Mouse (Mus musculus): ENCODE results near the gene Lrch4.

Lrch4 gene

DNA sequence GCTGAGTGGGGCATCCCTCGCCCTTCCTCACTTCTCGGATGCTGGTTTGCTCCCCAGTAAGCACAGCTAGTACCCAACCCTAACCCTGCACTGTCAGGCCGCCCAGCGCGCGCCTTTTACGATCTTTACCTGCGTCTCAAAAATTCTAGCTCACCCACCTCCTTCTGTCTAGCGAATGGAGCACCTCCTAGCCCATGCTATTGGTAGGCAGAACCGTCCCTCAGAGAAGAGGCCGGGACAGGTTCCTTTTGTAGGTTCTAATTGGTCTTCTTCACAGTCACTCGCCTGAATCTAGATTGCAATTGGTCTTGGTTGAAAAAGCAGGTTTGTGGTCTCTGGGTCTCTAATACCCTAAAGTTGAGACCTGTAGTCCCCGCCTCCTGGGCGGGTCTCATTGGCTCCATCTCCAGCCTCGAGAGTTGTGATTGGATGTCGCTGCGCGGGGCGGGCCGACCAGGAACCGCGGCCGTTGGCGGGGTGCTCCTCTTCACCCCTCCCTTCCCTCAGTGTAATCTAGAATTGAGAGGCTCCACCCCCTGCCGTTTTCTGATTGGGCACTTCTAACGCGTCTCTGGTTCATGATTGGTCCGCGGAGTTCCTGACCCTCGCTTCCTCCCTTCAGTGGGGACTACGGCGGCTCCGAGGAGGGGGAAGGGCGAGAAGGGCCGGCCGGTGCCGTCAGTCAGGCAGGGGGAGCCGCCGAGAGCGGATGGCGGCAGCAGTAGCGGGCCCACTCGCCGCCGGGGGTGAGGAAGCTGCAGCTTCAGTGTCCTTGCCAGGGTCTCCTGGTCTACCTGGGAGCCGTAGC lies at the start of gene Lrch4, which contains the start of the genes Fbxo24 and Gm20605:
Gene Lrch4, plus strand, starts transcription at position 624 of the 808 bp plus-strand sequence.
Gene Fbxo24, minus strand, starts transcription at position 505 of the 808 bp plus-strand sequence.
Gene Gm20605, plus strand, starts transcription at position 678 of the 808 bp plus-strand sequence.
- peak; percentile 99 for DNase-seq (ENCODE audit: low spot score)

DNA sequence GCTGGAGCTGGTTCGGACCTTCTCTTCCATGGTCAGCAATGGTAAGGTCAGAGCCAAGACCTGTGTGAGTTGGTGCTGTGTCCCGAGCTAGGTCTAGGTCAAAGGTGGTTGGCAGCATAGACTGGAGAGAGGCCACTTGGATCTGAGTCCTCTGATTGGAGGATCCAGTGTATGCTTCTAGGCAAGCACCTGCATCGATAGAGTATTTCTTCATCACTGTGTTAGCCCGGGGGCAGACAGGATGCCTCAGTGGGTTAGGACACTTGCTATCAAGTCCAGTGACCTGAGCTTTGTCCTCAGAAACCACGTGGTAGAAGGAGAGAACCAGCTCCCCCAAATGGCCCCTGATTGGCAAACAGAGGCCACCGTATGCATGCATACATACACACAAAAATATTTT lies 48.7 kb upstream of the Lrch4 start:
- no peak for DNase-seq (ENCODE audit: low spot score)

DNA sequence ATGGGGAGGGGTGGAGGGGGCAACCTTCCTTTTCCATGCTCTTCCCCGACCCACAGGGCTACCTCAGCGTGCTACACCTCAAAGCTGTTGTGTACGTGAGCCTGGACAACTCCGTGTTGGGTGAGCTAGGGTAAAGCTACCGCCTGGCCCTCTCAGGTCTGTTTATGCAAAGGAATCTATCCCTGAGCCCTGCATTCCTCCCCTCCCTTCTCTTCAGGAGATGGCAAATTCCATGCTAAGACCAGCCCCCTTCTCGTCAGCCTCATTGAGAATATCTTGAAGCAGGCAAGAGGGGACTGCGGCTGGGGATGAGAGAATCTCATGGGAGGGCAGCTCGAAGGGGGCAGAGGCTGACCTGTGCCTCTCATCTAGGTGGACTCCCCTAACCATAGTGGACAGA lies 46.2 kb upstream of the Lrch4 start:
- no peak for DNase-seq (ENCODE audit: low spot score)

DNA sequence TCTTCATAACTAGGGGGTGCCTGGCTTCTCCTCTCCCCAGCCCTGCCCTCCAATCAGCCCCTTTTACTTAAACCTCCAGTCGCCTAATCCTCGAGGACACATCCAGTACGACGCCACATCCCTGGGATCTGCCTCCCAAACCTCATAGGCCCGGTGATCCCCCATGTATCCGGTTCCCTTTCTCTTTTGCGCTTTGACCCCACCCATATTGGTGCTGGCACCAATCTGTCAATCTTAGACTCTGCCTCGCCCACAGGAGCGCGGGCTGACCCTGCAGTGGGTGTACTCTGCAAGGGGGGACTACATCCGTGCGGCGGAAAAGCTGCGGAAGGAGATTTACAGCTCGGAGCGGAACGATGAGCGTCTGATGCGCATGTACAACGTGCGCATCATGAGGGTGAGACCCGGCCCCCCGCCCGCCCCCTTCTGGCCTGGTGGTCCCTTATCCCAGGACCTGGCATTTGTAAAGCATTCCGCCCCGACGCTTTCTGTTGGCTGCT lies 45.2 kb upstream of the Lrch4 start:
- no peak for DNase-seq (ENCODE audit: low spot score)

DNA sequence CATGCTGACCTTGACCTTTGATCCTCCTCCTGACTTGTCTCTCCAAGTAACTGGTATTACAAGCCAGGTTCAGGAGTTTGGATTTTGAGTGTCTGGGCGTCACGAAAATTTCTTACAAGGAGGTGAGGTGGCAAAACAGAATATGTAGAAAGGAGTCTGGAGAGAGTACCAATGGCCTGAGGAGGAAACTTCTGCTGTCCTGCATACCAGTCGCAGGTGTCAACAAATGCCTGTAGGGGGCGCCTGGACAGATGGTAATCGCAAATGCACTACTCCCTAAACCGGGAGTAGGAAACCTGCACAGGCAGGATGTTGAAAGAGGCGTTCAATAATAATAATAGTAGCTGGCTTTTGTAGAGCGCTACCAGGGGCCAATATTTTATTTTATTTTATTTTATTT lies 43.9 kb upstream of the Lrch4 start:
- no peak for DNase-seq (ENCODE audit: low spot score)

DNA sequence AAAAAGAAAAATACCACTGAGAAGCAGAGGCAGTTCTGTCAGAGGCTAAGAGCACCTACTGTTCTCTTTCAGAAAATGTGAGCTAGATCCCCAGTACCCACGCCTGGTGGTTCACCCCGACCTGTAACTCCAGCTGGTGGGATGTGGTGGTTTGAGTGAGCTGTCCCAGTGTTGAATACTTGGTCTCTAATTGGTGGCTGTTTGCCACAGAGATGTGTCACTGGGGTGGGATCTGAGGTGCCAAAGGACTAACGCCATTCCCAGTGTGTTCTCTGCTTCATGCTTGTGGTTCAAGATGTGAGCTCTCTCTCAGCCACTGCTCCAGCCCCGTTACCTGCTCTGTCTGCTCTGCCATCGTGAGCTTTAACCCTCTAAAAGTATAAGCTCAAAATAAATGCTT lies 38.4 kb upstream of the Lrch4 start:
- no peak for DNase-seq (ENCODE audit: low spot score)

DNA sequence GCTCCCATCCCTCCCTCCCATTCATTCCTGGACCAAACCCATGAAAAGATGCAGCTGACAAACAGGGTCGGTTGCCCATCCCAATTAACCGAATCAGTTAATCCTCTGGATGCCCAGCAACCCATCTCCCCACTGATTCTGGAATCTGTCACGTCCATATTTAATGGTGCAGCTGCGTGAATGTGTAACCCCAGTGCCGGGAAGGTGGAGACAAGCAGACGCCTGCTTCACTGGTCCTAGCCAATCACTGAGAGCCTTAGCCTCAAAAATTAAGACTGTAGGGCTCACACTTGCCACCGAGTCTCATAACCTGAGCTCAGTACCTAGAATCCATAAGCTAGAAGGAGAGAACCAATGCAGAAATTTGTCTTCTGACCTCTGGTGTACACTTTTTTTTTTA lies 33.0 kb upstream of the Lrch4 start:
- no peak for DNase-seq (ENCODE audit: low spot score)

DNA sequence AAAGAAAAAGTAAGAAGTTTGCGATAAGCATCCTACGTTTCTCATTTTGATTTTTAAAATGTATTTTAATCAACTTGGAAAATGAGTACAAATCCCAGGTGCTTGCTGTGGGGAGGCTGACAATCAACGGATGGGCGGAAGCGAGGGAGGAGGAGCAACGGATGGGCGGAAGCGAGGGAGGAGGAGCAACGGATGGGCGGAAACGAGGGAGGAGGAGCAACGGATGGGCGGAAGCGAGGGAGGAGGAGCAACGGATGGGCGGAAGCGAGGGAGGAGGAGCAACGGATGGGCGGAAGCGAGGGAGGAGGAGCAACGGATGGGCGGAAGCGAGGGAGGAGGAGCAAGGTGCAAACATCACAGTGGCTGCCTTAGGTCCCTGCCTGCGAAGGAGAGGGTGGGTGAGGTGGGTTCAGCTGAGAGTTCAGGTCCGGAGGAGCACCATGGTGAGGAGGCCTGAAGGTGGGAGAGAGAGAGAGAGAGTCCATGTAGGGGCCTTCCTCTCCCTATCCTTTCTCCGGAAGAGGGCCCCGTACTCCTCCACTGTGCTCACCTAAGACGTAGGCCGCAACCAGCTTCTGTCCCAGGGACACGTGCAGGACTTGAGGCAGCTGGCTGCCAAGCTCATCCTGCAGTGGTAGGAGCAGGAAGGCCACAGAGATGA lies 32.2 kb upstream of the Lrch4 start:
- no peak for DNase-seq (ENCODE audit: low spot score)

DNA sequence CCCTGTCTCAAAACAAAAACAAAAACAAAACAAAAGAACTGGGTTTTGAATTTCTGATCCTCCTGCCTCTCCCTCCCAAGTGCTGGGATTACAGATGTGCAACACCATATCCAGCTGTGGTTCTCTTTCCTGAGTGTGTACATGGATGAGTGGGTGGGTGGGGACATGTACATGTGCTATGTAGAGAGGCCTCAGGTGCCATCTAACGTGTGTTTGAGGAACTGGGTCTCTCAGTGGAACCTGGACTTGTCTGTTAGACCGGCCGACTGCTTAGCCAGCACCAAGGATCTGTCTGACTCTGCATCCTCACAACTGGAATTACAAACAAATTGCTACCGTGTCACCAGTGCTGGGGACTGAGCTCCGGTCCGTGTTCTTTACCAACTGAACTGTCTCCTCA lies 31.3 kb upstream of the Lrch4 start:
- no peak for DNase-seq (ENCODE audit: low spot score)

DNA sequence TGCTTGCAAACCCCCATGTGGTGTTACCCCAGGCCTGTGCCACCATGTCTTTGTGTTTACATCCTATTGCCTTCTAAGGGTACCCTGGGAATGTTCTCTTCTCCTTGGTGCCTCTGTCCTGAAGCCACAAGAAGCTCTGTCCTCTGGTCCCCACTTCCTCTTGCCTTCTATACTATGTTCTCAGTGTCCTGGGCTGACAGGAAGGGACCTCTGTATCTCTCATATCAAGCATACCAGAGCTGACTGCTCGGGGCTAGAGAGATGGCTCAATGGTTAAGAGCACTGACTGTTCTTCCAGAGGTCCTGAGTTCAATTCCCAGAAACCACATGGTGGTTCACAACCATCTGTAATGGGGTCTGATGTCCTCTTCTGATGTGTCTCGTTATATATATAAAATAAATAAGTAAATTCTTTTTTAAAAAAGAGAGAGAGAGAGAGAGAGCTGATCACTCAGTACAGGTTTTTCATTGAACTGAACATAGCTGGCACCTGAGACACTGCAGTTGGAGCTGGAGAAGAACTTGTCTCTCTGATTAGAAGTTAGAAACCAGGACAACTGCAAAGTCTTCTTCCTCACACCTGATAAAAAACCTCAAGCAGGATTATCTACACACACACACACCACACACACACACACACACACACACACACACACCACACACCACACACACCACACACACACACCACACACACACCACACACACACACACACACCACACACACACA lies 30.7 kb upstream of the Lrch4 start:
- DNase-seq (ENCODE audit: low spot score) = no peak

DNA sequence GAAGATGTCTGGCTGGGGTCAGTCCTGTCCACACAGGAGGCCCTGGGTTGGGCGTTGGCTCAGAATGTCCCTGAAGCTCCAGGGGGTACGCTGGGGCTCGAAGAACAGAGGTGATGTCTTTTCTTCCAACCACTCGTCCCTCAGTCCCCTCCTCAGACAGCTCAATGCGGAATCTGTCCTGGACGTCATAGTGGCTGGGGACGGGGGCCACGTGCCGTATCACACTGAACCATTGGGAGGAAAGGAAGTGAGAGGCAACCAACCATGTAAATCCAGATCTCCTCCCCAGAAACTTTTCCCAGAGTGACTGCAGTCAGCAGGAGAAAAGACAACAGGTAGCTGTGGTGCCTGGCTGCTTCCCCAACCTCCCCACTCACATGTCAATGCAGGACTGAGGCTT lies 29.3 kb upstream of the Lrch4 start:
- DNase-seq (ENCODE audit: low spot score) = no peak

DNA sequence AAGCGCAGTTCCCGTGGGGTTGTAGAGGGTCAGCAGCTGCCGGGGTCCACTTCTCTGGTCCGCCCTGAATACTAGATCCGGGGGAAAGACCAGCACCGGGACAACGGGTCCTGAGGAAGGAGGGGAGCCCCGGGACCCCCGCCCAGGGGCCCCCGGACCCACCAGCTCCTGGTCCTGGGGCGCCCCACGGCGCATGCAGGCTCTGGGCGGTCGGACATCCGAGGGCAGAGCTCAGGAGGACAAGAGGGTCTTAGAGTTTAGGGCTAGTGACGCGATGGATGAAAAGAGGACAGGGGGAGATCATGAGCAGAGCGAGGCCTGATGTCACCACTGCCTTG lies 28.7 kb upstream of the Lrch4 start:
- no peak for DNase-seq (ENCODE audit: low spot score)

DNA sequence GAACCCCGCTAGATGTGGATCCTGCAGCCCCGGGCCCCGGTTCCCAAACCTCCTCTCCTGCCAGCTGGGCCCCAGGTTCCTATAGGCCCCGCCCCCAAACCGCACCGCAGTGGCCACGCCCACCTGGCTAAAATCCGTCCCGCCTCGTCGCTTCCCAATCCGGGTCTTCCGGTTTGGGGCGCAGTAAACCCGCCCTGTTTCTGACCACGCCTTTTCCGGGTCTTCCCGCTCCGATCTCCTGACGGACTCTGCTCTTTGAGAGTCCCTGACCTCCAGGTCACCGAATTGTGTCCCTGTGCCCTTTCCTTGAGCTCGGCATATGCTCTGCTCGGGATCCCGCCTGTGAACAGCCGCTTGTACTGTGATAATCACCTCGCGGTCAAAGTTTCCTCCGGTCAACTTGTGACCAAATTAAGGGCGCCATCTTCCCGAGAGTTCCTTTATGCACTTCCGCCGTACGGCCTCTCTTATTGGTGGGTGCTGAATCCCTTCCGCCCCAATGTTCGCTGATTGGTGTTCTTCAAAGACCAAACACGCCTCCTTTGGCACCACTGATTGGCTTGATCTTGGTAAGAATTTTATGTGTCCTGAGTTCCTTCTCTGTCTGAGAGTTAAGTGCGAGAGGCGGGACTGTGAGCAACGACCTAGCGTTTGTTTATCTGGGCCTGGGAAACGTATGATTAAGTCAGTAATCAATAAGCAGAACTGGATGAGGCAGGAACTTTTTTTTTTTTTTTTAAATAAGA lies 28.1 kb upstream of the Lrch4 start, which contains the start of gene Mospd3:
Gene Mospd3, minus strand, starts transcription at position 440 of the 746 bp plus-strand sequence.
- DNase-seq (ENCODE audit: low spot score) = peak; percentile 98

DNA sequence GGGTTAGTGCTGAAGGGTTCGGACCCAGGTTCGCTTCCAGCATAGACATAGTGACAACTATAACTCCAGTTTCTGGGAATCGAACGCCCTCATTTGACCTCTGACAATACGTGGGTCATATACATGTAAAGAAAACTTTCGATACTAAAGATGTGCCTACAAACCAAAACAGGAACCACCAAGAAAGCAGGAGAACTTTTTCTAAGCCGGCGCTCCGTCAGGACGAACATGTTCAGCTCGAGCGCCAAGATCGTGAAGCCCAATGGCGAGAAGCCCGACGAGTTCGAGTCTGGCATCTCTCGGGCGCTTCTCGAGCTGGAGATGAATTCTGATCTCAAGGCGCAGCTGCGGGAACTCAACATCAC lies 27.6 kb upstream of the Lrch4 start:
- no peak for DNase-seq (ENCODE audit: low spot score)

DNA sequence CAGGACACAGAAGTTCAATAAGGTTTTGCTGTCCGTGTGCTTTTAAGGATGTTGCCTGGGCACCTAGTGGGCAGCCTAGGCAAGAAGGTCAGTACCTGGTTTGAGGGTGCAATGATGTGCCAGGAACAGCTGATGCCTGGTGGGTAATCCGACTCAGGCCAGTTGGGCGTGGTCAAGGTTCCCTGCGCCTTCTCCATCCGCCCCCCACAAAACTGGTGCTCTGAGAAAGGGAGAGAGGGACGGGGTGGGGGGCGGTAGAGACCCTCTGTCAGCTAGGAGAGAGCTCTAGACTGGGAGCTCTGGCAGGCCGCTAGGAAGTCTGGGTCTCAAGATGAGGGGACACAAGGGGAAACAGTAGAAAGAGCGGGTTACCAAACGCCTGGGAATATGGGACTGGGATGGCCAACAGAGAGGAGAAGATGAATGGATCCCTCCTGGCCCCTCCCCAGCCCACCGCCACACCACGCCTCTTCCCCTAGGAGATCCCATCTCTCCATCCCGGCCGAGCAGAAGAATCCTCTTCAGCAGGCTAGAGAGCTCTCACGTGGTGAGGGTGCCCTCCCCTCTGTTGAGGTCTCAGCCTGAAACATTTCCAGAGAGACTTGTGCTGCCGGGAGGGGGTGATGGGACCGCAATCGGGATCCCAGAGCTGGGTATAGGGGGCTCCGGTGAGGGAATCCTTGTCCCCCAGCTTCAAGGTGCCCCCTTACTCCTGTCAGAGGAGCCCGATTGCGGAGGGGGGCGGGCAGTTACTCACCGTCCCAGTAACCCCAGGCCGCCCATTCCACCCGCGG lies 20.9 kb upstream of the Lrch4 start:
- DNase-seq (ENCODE audit: low spot score) = no peak

DNA sequence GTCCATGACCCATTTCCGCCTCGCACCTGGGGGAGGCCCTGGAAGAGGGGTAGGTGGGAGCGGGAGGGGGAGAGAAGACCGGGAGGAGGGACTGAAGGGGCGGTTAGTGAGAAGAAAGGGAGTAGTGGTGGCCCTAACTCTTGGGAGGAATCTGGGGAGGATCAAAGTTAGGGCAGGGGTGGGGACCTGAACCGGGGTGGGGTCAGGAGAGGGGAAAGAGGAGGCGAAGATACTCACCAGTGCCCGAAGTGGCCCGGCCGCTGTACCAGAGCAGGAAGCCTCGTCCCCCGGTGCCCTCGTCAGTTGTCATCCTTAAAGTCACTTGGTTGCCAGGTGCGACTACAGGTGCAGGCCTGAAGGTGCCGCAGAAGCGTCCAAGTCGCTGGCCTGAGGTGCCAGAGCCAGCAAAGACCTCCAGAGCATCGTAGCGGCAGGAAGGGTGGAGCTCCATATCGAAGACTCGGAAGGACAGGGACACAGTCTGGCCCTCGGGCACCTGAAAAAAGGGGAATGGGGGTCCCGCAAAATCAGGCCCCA lies 20.2 kb upstream of the Lrch4 start:
- no peak for DNase-seq (ENCODE audit: low spot score)

DNA sequence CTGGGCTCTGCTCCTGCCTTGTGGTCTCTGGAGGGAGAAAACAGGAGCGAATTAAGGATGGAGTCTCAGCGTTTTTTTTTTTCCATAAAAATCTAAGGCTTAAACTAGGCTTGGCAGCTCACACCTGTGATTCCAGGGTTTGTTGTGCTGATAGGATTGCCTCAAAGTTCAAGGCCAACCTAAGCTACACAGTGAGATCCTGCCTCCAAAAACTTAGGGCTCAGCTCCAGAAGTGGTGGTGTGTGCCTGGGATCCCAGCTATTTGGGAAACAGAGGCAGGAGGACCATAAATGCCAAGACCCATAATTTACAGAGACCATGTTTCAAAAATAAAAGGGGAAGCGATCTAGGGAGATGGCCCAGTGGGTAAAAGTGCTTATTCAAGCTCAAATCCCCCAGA lies 19.6 kb upstream of the Lrch4 start:
- no peak for DNase-seq (ENCODE audit: low spot score)

DNA sequence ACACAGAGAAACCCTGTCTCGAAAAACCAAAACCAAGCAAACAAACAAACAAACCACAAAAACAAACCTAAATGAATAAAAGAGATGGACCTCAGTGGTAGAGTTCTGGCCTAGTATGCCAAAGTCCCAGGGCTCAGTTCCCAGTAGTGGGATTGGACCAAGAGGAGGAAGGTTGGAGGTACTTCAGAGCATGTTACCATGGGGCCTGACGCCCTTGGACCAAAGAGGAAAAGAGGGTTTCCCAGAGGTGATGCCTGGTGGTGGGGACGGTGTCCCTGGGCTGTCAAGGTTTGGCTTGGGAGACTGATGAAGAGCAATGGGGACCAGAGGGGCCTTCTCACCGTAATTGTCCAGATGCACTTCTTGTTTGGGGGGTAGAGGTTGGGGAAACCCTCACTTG lies 18.9 kb upstream of the Lrch4 start:
- no peak for DNase-seq (ENCODE audit: low spot score)

DNA sequence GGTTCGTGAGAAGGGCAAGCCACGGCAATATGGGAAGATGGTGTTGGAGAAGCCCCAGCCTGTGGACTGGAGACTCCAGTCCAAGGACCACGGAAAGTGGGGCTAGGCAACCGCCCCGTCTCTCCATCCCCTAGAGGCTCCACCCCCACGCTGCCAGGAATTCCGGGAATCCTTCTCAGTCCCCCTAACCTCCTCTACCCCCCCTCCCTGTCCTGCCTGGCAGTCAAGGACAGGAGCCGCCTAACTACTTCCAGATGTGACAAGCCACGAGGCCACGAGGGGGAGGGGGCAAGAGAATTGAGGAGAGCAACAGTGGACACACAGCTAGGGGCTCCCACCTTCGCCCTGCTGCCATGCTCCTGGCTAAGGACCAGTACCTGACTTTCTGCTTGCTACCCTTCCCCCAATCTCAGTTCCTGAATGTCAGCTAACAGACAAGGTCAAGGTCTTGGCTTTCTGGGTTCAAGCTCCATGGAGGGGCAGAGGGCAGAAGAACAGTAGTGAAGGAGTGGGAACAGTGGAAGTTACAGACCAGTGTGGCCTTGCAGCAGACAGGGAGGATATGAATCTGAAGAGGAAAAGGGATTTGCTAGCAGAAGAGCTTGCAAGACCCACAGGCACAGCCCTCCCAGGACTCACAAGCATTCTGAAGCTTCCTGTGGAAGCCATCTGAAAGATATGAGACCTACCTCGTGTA lies 18.2 kb upstream of the Lrch4 start:
- DNase-seq (ENCODE audit: low spot score) = no peak

DNA sequence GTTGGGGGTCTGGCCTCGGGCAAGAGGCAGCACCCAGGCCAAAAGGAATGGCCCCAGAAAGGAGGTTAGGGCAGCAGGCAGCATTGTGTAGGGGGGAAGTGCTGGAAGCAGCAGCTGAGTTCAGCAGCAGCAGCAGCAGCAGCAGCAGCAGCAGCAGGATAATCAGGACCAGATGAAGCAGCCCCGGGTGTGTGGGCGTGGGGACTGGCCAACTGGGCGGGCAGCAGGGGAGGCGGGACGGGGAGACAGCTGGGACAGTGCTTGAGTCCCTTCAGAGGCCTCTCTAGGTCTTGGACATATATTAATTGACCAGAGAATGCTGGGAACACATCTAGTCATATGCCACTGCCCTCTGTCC lies 17.7 kb upstream of the Lrch4 start:
- DNase-seq (ENCODE audit: low spot score) = no peak
